Mouse (Mus musculus): Measurements from ENCODE around the gene Gck. TPM values are rescaled to one million over a fixed set of nuclear protein-coding genes. Genes with fewer than 3 reads are reported as not detected.

Gck gene
- polyA plus RNA-seq, 1 experiment from 2014 or later, result 1.5 TPM

DNA sequence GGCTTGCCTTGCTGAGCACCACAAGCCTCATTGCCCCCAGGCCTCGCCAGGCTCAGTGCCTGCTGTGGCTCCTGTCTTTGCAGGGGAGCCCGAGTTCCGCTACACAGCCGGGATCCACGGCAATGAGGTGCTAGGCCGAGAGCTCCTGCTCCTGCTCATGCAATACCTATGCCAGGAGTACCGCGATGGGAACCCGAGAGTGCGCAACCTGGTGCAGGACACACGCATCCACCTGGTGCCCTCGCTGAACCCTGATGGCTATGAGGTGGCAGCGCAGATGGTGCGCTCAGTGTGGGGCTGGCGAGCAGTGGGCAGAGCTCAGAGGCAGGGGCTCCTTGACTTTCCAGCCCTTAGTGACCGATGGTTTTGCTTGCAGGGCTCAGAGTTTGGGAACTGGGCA lies 80.5 kb downstream of the Gck start:
- Histone ChIP-seq H3K27me3 (ENCODE audit: control insufficient read depth, insufficient read depth, low read length) (no peaks in the 10 kb centered on the region), H3K4me2 (no peak overlapping the region), H3K9ac (ENCODE audit: low read length) (no peak overlapping the region), H3K36me3 (ENCODE audit: control insufficient read depth, insufficient read depth, low read length) (peaks cover 10% of the 10 kb centered on the region), H3K4me1 (ENCODE audit: control insufficient read depth, insufficient read depth, low read length) (no peaks in the 10 kb centered on the region), H3K27ac (ENCODE audit: low read depth, low read length) (no peak overlapping the region), H3K4me3 (ENCODE audit: low read depth, low read length) (no peak overlapping the region), H3K9me3 (ENCODE audit: control insufficient read depth, low read length) (no peaks in the 10 kb centered on the region)
- ATAC-seq (ENCODE audit: low FRiP score) (no peak), DNase-seq (ENCODE audit: low spot score, missing footprints) (no peak)
- WGBS, result 94% methylated on average over 16 of the region's 16 CpGs

DNA sequence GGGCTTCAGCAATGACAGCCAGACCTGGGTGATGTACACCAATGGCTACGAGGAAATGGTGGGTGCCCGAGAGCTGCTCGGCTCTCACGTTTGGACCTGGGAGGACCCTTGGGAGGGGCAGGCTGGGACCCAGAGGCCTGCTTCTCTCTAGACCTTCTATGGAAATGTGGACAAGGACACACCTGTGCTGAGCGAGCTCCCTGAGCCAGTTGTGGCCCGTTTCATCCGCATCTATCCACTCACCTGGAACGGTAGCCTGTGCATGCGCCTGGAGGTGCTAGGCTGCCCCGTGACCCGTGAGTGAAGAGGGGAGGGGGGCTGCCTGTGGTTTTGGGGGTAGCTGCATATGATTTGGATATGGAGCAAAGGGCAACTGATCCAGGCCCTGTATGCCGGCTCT lies 81.6 kb downstream of the Gck start:
- Histone ChIP-seq H3K9me3 (ENCODE audit: control insufficient read depth, low read length) (no peaks in the 10 kb centered on the region), H3K27ac (ENCODE audit: low read depth, low read length) (no peak overlapping the region), H3K4me2 (no peak overlapping the region), H3K4me3 (ENCODE audit: low read depth, low read length) (no peak overlapping the region), H3K4me1 (ENCODE audit: control insufficient read depth, insufficient read depth, low read length) (no peaks in the 10 kb centered on the region), H3K36me3 (ENCODE audit: control insufficient read depth, insufficient read depth, low read length) (peaks cover 6% of the 10 kb centered on the region; the same call in 1 of the 2 replicates), H3K27me3 (ENCODE audit: control insufficient read depth, insufficient read depth, low read length) (no peaks in the 10 kb centered on the region), H3K9ac (ENCODE audit: low read length) (no peak overlapping the region)
- DNase-seq (ENCODE audit: low spot score, missing footprints) (no peak), ATAC-seq (ENCODE audit: low FRiP score) (no peak)
- WGBS, result 94% methylated on average over 12 of the region's 12 CpGs

DNA sequence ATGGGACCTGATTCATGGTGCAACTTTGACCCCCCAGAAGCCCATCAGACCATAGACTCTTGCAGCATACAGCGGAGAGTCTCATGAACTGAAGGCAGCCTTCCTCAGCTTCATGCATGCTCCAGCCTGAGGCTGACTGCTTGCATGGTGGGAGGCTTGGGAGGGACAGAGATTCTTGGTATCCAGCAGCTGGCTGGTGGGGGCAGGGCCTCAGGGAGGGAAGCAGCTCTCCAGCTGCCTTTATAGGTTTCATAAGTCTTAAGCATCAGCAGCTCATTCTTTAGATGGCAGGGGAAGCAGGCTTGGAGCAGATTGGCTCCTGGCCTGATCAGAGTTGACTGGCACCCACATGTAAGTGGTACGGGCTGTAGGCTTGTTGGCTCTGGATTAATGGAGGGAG lies 82.7 kb downstream of the Gck start:
- no peak overlapping the region for H3K4me3 ChIP-seq (ENCODE audit: low read depth, low read length)
- H3K27ac ChIP-seq (ENCODE audit: low read depth, low read length), result no peak overlapping the region
- WGBS, result 91% methylated on average over 2 of the region's 2 CpGs
- no peak overlapping the region for H3K4me2 ChIP-seq
- H3K27me3 ChIP-seq (ENCODE audit: control insufficient read depth, insufficient read depth, low read length), result peaks cover 8% of the 10 kb centered on the region
- no peaks in the 10 kb centered on the region for H3K9me3 ChIP-seq (ENCODE audit: control insufficient read depth, low read length)
- H3K9ac ChIP-seq (ENCODE audit: low read length), result no peak overlapping the region
- no peaks in the 10 kb centered on the region for H3K4me1 ChIP-seq (ENCODE audit: control insufficient read depth, insufficient read depth, low read length)
- ATAC-seq (ENCODE audit: low FRiP score) (no peak), DNase-seq (ENCODE audit: low spot score, missing footprints) (no peak)
- no peaks in the 10 kb centered on the region; the same call in 1 of the 2 replicates for H3K36me3 ChIP-seq (ENCODE audit: control insufficient read depth, insufficient read depth, low read length)

DNA sequence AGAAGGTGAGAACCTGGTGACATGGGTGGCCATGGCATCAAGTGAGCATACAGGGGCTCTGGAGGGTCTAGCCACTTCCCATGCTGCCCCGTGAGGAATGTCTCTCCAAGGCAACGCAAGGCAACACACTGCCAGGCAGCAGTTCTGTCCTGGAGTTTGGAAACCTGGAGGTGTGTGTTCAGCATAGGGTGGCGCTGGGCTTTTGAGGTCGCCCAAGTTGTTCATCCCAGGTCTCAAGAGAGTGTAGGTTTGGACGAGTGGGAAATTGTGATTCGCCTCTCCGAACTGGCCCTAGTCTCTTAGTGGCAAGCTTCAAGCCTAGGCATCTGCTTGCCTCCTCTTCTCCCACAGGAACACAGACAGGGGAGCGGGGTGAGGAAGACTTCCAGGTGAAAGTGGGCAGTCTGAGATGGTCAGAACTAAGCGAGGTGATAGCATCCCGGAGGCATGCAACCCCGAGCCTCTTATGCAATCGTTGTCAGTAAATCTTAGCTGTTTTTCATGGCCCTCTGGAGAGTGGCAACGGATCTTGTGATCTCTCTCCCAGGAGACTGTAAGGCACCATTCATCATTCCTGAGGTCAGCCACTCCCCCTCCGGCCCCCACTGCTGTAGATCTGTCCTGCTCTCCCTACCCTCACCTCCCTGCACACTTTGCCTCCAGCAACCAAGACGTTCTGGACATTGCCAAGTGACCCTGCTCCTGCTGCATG lies 87.3 kb downstream of the Gck start:
- H3K27me3 ChIP-seq (ENCODE audit: control insufficient read depth, insufficient read depth, low read length), result peaks cover 24% of the 10 kb centered on the region
- ATAC-seq (ENCODE audit: low FRiP score), result no peak
- no peak overlapping the region for H3K9ac ChIP-seq (ENCODE audit: low read length)

DNA sequence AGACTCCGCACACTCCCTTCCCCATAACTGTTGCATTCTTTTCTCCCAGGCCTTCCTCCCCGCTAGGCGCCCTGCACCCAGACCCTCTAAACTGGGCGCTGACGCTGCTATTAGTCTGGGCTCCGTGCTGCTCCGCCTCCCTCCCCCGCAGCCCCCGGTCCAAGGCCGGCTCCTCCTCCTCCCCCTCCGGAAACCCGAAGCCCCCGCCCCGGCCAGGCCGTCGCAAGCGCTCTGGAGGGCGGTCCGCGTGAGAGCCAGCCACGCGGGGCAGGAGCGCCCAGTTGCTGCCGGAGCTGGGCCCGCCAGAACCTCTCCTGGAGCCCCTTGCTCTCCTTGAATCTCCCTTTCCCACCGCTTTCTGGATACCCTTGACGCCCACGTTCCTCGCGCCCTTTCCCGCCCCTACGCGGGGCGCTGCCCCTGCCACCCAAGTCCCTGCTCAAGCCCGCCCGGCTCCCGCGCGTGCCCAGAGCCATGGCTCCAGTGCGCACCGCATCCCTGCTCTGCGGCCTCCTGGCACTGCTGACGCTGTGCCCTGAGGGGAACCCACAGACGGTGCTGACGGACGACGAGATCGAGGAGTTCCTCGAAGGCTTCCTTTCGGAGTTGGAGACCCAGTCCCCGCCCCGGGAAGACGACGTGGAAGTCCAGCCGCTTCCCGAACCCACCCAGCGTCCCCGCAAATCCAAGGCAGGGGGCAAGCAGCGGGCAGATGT lies 88.0 kb downstream of the Gck start, which contains the start of gene Aebp1:
Gene Aebp1 (plus strand): TSS at position 270 of the 716 bp plus-strand sequence.
- peak within 1 kb of the TSS; percentile 45 for H3K4me2 ChIP-seq
- peak within 1 kb of the TSS; percentile 25 for H3K4me3 ChIP-seq (ENCODE audit: low read depth, low read length)
- 4% methylated on average over 51 of the region's 59 CpGs for WGBS
- H3K4me1 ChIP-seq (ENCODE audit: control insufficient read depth, insufficient read depth, low read length), result peaks cover 8% of the 10 kb centered on the region
- H3K27me3 ChIP-seq (ENCODE audit: control insufficient read depth, insufficient read depth, low read length), result peaks cover 24% of the 10 kb centered on the region
- no peak within 1 kb of the TSS for H3K27ac ChIP-seq (ENCODE audit: low read depth, low read length)
- DNase-seq (ENCODE audit: low spot score, missing footprints) (peak; percentile 91), ATAC-seq (ENCODE audit: low FRiP score) (0 out of 2 replicates have a peak, but pooled peaks have one; percentile 9)
- H3K36me3 ChIP-seq (ENCODE audit: control insufficient read depth, insufficient read depth, low read length), result no peaks in the 10 kb centered on the region
- no peaks in the 10 kb centered on the region for H3K9me3 ChIP-seq (ENCODE audit: control insufficient read depth, low read length)
- 0 out of 2 replicates have a peak within 1 kb of the TSS, but pooled peaks have one; percentile 27 for H3K9ac ChIP-seq (ENCODE audit: low read length)

More for the DNA sequence above, 87.3 kb downstream of the Gck start:
- Histone ChIP-seq H3K36me3 (ENCODE audit: control insufficient read depth, insufficient read depth, low read length) (no peaks in the 10 kb centered on the region), H3K9me3 (ENCODE audit: control insufficient read depth, low read length) (no peaks in the 10 kb centered on the region), H3K27ac (ENCODE audit: low read depth, low read length) (no peak overlapping the region), H3K4me3 (ENCODE audit: low read depth, low read length) (peak overlapping the region; percentile 25; the same call in 1 of the 2 replicates), H3K4me1 (ENCODE audit: control insufficient read depth, insufficient read depth, low read length) (peaks cover 8% of the 10 kb centered on the region), H3K4me2 (peak overlapping the region; percentile 45; the same call in 1 of the 2 replicates)
- 32% methylated on average over 15 of the region's 15 CpGs for WGBS
- DNase-seq (ENCODE audit: low spot score, missing footprints), result peak; percentile 88

DNA sequence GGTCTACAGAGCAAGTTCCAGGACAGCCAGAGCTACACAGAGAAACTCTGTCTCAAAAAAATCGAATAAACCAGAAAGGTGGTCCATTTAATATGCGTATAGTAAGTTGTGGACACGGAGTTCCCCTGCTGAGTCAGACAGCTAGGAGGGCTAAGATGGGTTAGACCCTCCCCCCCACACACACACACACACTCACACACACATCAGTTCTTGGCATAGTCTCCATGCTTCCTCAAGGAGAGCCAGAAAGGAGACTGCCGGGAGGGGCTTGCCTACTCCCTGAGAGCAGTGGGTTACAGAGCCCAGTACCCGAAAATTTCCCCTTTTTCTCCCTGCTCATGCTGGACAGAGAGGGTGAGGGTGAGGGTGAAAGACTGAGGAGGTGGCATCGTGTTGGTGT lies 89.2 kb downstream of the Gck start:
- DNase-seq (ENCODE audit: low spot score, missing footprints) (no peak), ATAC-seq (ENCODE audit: low FRiP score) (no peak)
- H3K27me3 ChIP-seq (ENCODE audit: control insufficient read depth, insufficient read depth, low read length), result peaks cover 24% of the 10 kb centered on the region
- no peak overlapping the region for H3K9ac ChIP-seq (ENCODE audit: low read length)
- no peaks in the 10 kb centered on the region for H3K36me3 ChIP-seq (ENCODE audit: control insufficient read depth, insufficient read depth, low read length)
- no peak overlapping the region for H3K4me3 ChIP-seq (ENCODE audit: low read depth, low read length)
- no peaks in the 10 kb centered on the region for H3K9me3 ChIP-seq (ENCODE audit: control insufficient read depth, low read length)
- 75% methylated on average over 6 of the region's 6 CpGs for WGBS
- no peak overlapping the region for H3K4me2 ChIP-seq
- no peak overlapping the region for H3K27ac ChIP-seq (ENCODE audit: low read depth, low read length)
- peaks cover 8% of the 10 kb centered on the region for H3K4me1 ChIP-seq (ENCODE audit: control insufficient read depth, insufficient read depth, low read length)

DNA sequence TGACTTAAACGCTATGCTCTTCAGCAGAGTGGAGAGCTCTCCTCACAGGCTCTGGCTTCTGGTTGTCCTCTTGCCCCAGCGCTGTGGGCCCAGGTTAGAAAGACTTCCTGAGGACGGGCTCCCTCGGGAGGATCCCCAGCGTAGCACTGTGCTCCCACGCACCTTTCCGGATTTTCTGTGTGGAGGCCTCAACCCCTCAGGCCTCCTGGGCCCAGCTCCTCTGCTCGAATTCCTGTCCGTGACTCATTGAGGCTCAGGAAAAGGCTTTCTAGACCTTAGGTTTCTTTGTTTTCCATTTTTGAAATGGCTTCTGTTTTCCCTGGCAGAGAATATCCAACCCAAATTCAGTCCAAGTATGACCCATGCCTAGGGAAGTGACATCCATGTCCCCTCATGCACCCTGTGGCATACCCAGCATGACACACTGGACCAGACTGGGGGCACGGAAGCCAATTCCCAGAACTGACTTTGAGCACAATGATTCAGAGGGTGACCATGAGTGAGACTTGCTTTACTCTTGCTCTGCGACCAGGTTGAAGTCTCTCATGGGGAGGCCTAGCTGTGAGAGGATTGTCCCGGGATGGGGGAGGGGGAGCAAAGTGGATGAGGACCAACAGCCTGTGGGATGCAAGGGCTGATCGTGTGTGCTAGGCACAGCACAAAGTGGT lies 89.9 kb downstream of the Gck start:
- no peak overlapping the region for H3K4me3 ChIP-seq (ENCODE audit: low read depth, low read length)
- H3K9ac ChIP-seq (ENCODE audit: low read length), result no peak overlapping the region
- H3K27ac ChIP-seq (ENCODE audit: low read depth, low read length), result no peak overlapping the region
- H3K4me1 ChIP-seq (ENCODE audit: control insufficient read depth, insufficient read depth, low read length), result peaks cover 8% of the 10 kb centered on the region
- WGBS, result 86% methylated on average over 13 of the region's 13 CpGs
- H3K9me3 ChIP-seq (ENCODE audit: control insufficient read depth, low read length), result no peaks in the 10 kb centered on the region
- H3K27me3 ChIP-seq (ENCODE audit: control insufficient read depth, insufficient read depth, low read length), result peaks cover 24% of the 10 kb centered on the region
- ATAC-seq (ENCODE audit: low FRiP score) (no peak), DNase-seq (ENCODE audit: low spot score, missing footprints) (no peak)
- no peak overlapping the region for H3K4me2 ChIP-seq
- H3K36me3 ChIP-seq (ENCODE audit: control insufficient read depth, insufficient read depth, low read length), result no peaks in the 10 kb centered on the region

DNA sequence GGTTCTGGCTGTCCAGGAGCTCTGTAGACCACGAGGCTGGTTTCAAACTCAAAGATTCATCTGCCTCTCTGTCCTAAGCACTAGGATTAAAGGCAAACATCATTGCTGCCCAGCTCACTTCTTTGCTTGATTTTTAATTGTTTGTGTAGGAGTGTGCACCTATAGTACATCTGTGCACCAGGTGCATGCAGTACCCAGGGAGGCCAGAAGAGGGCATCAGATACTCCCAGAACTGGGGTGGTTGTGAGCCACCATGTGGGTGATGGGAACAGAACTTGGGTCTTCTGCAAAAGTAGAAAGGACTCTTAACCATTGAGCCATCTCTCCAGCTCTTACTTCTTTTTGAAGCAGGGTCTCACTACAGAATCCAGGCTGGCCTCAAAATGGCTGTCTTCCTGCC lies 91.2 kb downstream of the Gck start:
- H3K27me3 ChIP-seq (ENCODE audit: control insufficient read depth, insufficient read depth, low read length), result peaks cover 24% of the 10 kb centered on the region
- ATAC-seq (ENCODE audit: low FRiP score) (no peak), DNase-seq (ENCODE audit: low spot score, missing footprints) (no peak)
- H3K4me3 ChIP-seq (ENCODE audit: low read depth, low read length), result no peak overlapping the region
- peaks cover 8% of the 10 kb centered on the region for H3K4me1 ChIP-seq (ENCODE audit: control insufficient read depth, insufficient read depth, low read length)
- H3K9me3 ChIP-seq (ENCODE audit: control insufficient read depth, low read length), result no peaks in the 10 kb centered on the region
- no peak overlapping the region for H3K9ac ChIP-seq (ENCODE audit: low read length)
- no peak overlapping the region for H3K27ac ChIP-seq (ENCODE audit: low read depth, low read length)
- H3K36me3 ChIP-seq (ENCODE audit: control insufficient read depth, insufficient read depth, low read length), result no peaks in the 10 kb centered on the region
- WGBS, result 67% methylated on average over 1 of the region's 1 CpGs
- H3K4me2 ChIP-seq, result no peak overlapping the region
